8 mouse cellular contexts compared by ENCODE assay signal in genomic region chr12:75307961-75308951, GRCm38 (mm10). TPM values are rescaled to one million over a fixed set of nuclear protein-coding genes. Genes with fewer than 3 reads are reported as not detected.
DNase-seq lines count a peak whose midpoint lies in the region; ATAC-seq and TF ChIP-seq lines count a peak whose summit lies in the region.

TSS of gene Rhoj (plus strand) at chr12:75308322.

- H3K27ac ChIP-seq in forebrain, embryonic 15.5 days (replicated peaks) = peak within 1 kb of the TSS; percentile 68
- H3K27ac ChIP-seq in heart, postnatal 0 days (ENCODE audit: low read depth) = peak within 1 kb of the TSS; percentile 96
- H3K27ac ChIP-seq in liver, embryonic 12.5 days = peak within 1 kb of the TSS; percentile 68

- peak; percentile 90 for ATAC-seq in forebrain, embryonic 15.5 days (replicated peaks)
- peak; percentile 72 for ATAC-seq in heart, postnatal 0 days (ENCODE audit: insufficient read depth, low read depth)
- peak; percentile 59 for ATAC-seq in liver, embryonic 12.5 days

- H3K9ac ChIP-seq in forebrain, embryonic 15.5 days (replicated peaks) = peak within 1 kb of the TSS; percentile 59
- H3K9ac ChIP-seq in heart, postnatal 0 days (replicated peaks; ENCODE audit: low read depth, low read length) = peak within 1 kb of the TSS; percentile 76
- peak within 1 kb of the TSS; percentile 56 for H3K9ac ChIP-seq in liver, embryonic 12.5 days

- H3K36me3 ChIP-seq in E14TG2a.4 (ENCODE audit: insufficient read depth, low read length) = no peaks in the 10 kb centered on the region
- H3K36me3 ChIP-seq in forebrain, embryonic 15.5 days = no peaks in the 10 kb centered on the region
- no peaks in the 10 kb centered on the region for H3K36me3 ChIP-seq in heart, postnatal 0 days (replicated peaks; ENCODE audit: control insufficient read depth, insufficient read depth, low read length)
- no peaks in the 10 kb centered on the region for H3K36me3 ChIP-seq in liver, embryonic 12.5 days

- under 1% methylated on average over 34 of the region's 34 CpGs for WGBS in forebrain, embryonic 15.5 days
- WGBS in heart, postnatal 0 days = under 1% methylated on average over 34 of the region's 34 CpGs
- WGBS in liver, embryonic 12.5 days (ENCODE audit: insufficient replicate concordance) = under 1% methylated on average over 34 of the region's 34 CpGs

- TF ChIP-seq CTCF in E14TG2a.4 (conservative IDR thresholded peaks at IDR 0.05; ENCODE audit: low read length) = no peak
- TF ChIP-seq CTCF in heart, postnatal 0 days (IDR thresholded peaks at IDR 0.05; ENCODE audit: low read depth) = no peak

- peak; percentile 44; the same call in 1 of the 2 replicates for TF ChIP-seq EP300 in heart, postnatal 0 days (IDR thresholded peaks at IDR 0.05; ENCODE audit: low read depth)

- peak; percentile 25 for DNase-seq in cerebellum, adult 11-12 months
- DNase-seq in heart, postnatal 0 days (ENCODE audit: low spot score) = peak; percentile 83
- peak; percentile 76 to 84 for DNase-seq in kidney, postnatal 25 days
- DNase-seq in neural tube, embryonic 10.5 days (ENCODE audit: extremely low spot score, low spot score) = peak; percentile 76
- DNase-seq in thymus, postnatal 14 days = peak; percentile 19

- peak within 1 kb of the TSS; percentile 72 for H3K4me3 ChIP-seq in E14TG2a.4 (replicated peaks; ENCODE audit: low read length)
- H3K4me3 ChIP-seq in forebrain, embryonic 15.5 days = peak within 1 kb of the TSS; percentile 45
- H3K4me3 ChIP-seq in heart, postnatal 0 days (ENCODE audit: low read depth, low read length) = peak within 1 kb of the TSS; percentile 73
- peak within 1 kb of the TSS; percentile 52 for H3K4me3 ChIP-seq in liver, embryonic 12.5 days

- no peaks in the 10 kb centered on the region for H3K9me3 ChIP-seq in E14TG2a.4 (ENCODE audit: low read length)
- H3K9me3 ChIP-seq in forebrain, embryonic 15.5 days = no peaks in the 10 kb centered on the region
- H3K9me3 ChIP-seq in heart, postnatal 0 days (replicated peaks; ENCODE audit: control insufficient read depth, low read length) = no peaks in the 10 kb centered on the region
- H3K9me3 ChIP-seq in liver, embryonic 12.5 days (replicated peaks) = no peaks in the 10 kb centered on the region

- peak within 1 kb of the TSS; percentile 97 for H3K4me2 ChIP-seq in forebrain, embryonic 15.5 days (replicated peaks)
- peak within 1 kb of the TSS; percentile 91 for H3K4me2 ChIP-seq in heart, postnatal 0 days (ENCODE audit: low read depth, low read length)
- H3K4me2 ChIP-seq in liver, embryonic 12.5 days = peak within 1 kb of the TSS; percentile 67

- peaks cover 13% of the 10 kb centered on the region for H3K4me1 ChIP-seq in E14TG2a.4 (replicated peaks; ENCODE audit: low read depth, low read length)
- peaks cover 17% of the 10 kb centered on the region for H3K4me1 ChIP-seq in forebrain, embryonic 15.5 days
- H3K4me1 ChIP-seq in heart, postnatal 0 days (ENCODE audit: control insufficient read depth, insufficient read depth) = no peaks in the 10 kb centered on the region; the same call in 1 of the 2 replicates
- 0 out of 2 replicates have a peak, but pooled peaks cover 21% of the 10 kb centered on the region for H3K4me1 ChIP-seq in liver, embryonic 12.5 days

- H3K27me3 ChIP-seq in E14TG2a.4 (ENCODE audit: insufficient read depth, low read length) = peaks cover 41% of the 10 kb centered on the region
- H3K27me3 ChIP-seq in forebrain, embryonic 15.5 days = no peaks in the 10 kb centered on the region
- H3K27me3 ChIP-seq in heart, postnatal 0 days (ENCODE audit: control insufficient read depth, insufficient read depth, low read length) = peaks cover 16% of the 10 kb centered on the region; the same call in 1 of the 2 replicates
- H3K27me3 ChIP-seq in liver, embryonic 12.5 days (replicated peaks) = peaks cover 47% of the 10 kb centered on the region

RNA-seq across cellular contexts. Expression of gene Rhoj, which starts in this region (rescaled TPM):
- 13.8 and 15.0 TPM in 2 replicates for polyA plus RNA-seq in forebrain, embryonic 15.5 days (2015; fragmentation: Nextera tagmentation; extraction: Ambion mirVana)
- 107 and 146 TPM in 2 replicates for total RNA-seq in heart, postnatal 0 days (2014; rRNA removed; ENCODE audit: low replicate concordance)
- polyA plus RNA-seq in heart, postnatal 0 days (2015; fragmentation: Nextera tagmentation; extraction: Ambion mirVana) = 42.9 TPM in 2 replicates
- 8.5 and 9.3 TPM in 2 replicates for polyA plus RNA-seq in liver, embryonic 12.5 days (2016; fragmentation: Nextera tagmentation; extraction: Ambion mirVana)

Comparison
In these comparisons a context has a peak if more than half of its experiments do, and no peak if none do; other contexts are left out.
1. Peak in every context shown above with its lines: DNase-seq, ATAC-seq, H3K4me3 ChIP-seq and H3K27ac ChIP-seq.
2. DNase-seq: peak in every context shown above with its lines; median percentile 83 in heart, postnatal 0 days; 80 in kidney, postnatal 25 days; 76 in neural tube, embryonic 10.5 days; 25 in cerebellum, adult 11-12 months; 19 in thymus, postnatal 14 days.